Comparison of ENCODE assay signal across 23 mouse cellular contexts in the genomic region with DNA sequence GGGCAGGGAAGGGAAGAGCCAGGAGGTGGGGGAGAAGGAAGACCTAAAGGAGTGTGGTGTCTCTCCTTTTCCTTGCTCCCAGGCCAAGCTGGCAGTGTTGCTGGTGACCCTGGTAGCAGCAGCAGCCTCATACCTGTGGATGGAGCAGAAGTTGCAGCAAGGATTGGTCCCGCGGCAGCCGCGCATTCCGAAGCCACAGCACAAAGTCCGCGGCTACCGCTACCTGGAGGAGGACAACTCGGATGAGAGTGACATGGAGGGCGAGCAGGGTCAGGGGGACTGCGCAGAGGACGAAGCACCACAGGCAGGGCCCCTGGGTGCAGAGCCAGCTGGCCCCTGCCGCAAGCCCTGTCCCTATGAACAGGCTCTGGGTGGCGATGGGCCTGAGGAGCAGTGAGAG. TPM values are rescaled to one million over a fixed set of nuclear protein-coding genes. Genes with fewer than 3 reads are reported as not detected.
DNase-seq lines count a peak whose midpoint lies in the region; ATAC-seq and TF ChIP-seq lines count a peak whose summit lies in the region.
"Had no signal": no experiment of that assay in that cellular context is flagged by ENCODE, and none has a peak within 500 bp of the region (broad histone marks: within the 10 kb centered on the region; RNA-seq: fewer than 3 reads in every experiment).

No protein-coding gene starts in this region.

- 70% methylated on average over 14 of the region's 14 CpGs for WGBS in kidney, adult 2 months
- WGBS in kidney, embryonic 14.5 days: 68% methylated on average over 14 of the region's 14 CpGs
- 73% methylated on average over 14 of the region's 14 CpGs for WGBS in intestine, embryonic 15.5 days

- TF ChIP-seq POLR2A in kidney, adult 2 months (IDR thresholded peaks at IDR 0.05; ENCODE audit: low read depth, low read length): no peak
- TF ChIP-seq POLR2A in ES-Bruce4 (IDR thresholded peaks at IDR 0.05; ENCODE audit: insufficient read depth, low read length): no peak

- no peak for TF ChIP-seq EP300 in ES-Bruce4 (IDR thresholded peaks at IDR 0.05; ENCODE audit: insufficient read depth, low read depth, low read length)

- DNase-seq in kidney, adult 2 months: peak; percentile 67
- peak; percentile 44 to 68 for DNase-seq in kidney, postnatal 36 days
- no peak for DNase-seq in heart, postnatal 14 days
- DNase-seq: adrenal gland, postnatal 14 days; cerebellum, adult 18-20 months; cerebellum, adult 9-11 months; cerebellum, postnatal 36 days; forebrain, postnatal 0 days; gastrocnemius, postnatal 36 days; heart, adult 11 months; heart, postnatal 4 days had no signal

- H3K27ac ChIP-seq in kidney, adult 2 months (ENCODE audit: insufficient read depth, low read depth, low read length): peak overlapping the region; percentile 80
- no peak overlapping the region for H3K27ac ChIP-seq in kidney, embryonic 14.5 days (ENCODE audit: low read depth, low read length)
- no peak overlapping the region for H3K27ac ChIP-seq in ES-Bruce4 (ENCODE audit: insufficient read depth, low read length)
- no peak overlapping the region for H3K27ac ChIP-seq in intestine, embryonic 15.5 days
- H3K27ac ChIP-seq: embryonic facial prominence, embryonic 10.5 days; forebrain, embryonic 13.5 days; heart, embryonic 13.5 days; hindbrain, embryonic 13.5 days; hindbrain, postnatal 0 days had no signal

- no peak overlapping the region for H3K9ac ChIP-seq in kidney, embryonic 14.5 days (ENCODE audit: low read depth, low read length)
- 0 out of 2 replicates have a peak overlapping the region, but pooled peaks have one; percentile 21 for H3K9ac ChIP-seq in ES-Bruce4 (ENCODE audit: low read depth, poor library complexity, severe bottlenecking)
- H3K9ac ChIP-seq in intestine, embryonic 15.5 days: no peak overlapping the region
- H3K9ac ChIP-seq: forebrain, embryonic 13.5 days; forebrain, postnatal 0 days; heart, embryonic 13.5 days; hindbrain, embryonic 13.5 days had no signal

- no peaks in the 10 kb centered on the region for H3K9me3 ChIP-seq in kidney, embryonic 14.5 days (ENCODE audit: control insufficient read depth, low read length)
- no peaks in the 10 kb centered on the region for H3K9me3 ChIP-seq in E14TG2a.4 (ENCODE audit: low read length)
- H3K9me3 ChIP-seq in ES-Bruce4 (replicated peaks; ENCODE audit: control insufficient read depth, insufficient read depth, low read length, poor library complexity, severe bottlenecking): no peaks in the 10 kb centered on the region
- H3K9me3 ChIP-seq in intestine, embryonic 15.5 days: no peaks in the 10 kb centered on the region
- H3K9me3 ChIP-seq: embryonic facial prominence, embryonic 10.5 days; forebrain, embryonic 13.5 days; hindbrain, embryonic 13.5 days had no signal

- no peak overlapping the region for H3K4me3 ChIP-seq in kidney, adult 2 months (ENCODE audit: insufficient read depth, low read depth, low read length)
- no peak overlapping the region for H3K4me3 ChIP-seq in kidney, embryonic 14.5 days (ENCODE audit: low read length)
- H3K4me3 ChIP-seq in E14TG2a.4 (replicated peaks; ENCODE audit: low read length): peak overlapping the region; percentile 62
- peak overlapping the region; percentile 11 for H3K4me3 ChIP-seq in ES-Bruce4 (ENCODE audit: low read depth, low read length)
- no peak overlapping the region for H3K4me3 ChIP-seq in intestine, embryonic 15.5 days (replicated peaks)
- H3K4me3 ChIP-seq: embryonic facial prominence, embryonic 10.5 days; forebrain, embryonic 13.5 days; heart, embryonic 13.5 days; hindbrain, embryonic 13.5 days had no signal

- no peaks in the 10 kb centered on the region for H3K27me3 ChIP-seq in kidney, adult 2 months (replicated peaks; ENCODE audit: control insufficient read depth, insufficient read depth, low read length)
- H3K27me3 ChIP-seq in kidney, embryonic 14.5 days (ENCODE audit: control insufficient read depth, insufficient read depth, low read length): no peaks in the 10 kb centered on the region
- H3K27me3 ChIP-seq in E14TG2a.4 (ENCODE audit: insufficient read depth, low read length): peaks cover 7% of the 10 kb centered on the region
- H3K27me3 ChIP-seq in ES-Bruce4 (ENCODE audit: control insufficient read depth, insufficient read depth, low read length, poor library complexity, severe bottlenecking): no peaks in the 10 kb centered on the region
- no peaks in the 10 kb centered on the region for H3K27me3 ChIP-seq in intestine, embryonic 15.5 days (replicated peaks)

- no peak overlapping the region for H3K4me2 ChIP-seq in kidney, embryonic 14.5 days (replicated peaks; ENCODE audit: low read depth, low read length)
- H3K4me2 ChIP-seq in intestine, embryonic 15.5 days (replicated peaks): no peak overlapping the region
- H3K4me2 ChIP-seq: forebrain, embryonic 13.5 days; heart, embryonic 13.5 days; hindbrain, embryonic 13.5 days had no signal

- intact Hi-C loops in heart, postnatal 14 days (cut with DNase I): no loop called here

- no peaks in the 10 kb centered on the region for H3K36me3 ChIP-seq in kidney, adult 2 months (ENCODE audit: control insufficient read depth, insufficient read depth, low read length)
- H3K36me3 ChIP-seq in kidney, embryonic 14.5 days (ENCODE audit: control insufficient read depth, insufficient read depth, low read length): no peaks in the 10 kb centered on the region
- H3K36me3 ChIP-seq in E14TG2a.4 (ENCODE audit: insufficient read depth, low read length) (no peaks in the 10 kb centered on the region), ES-Bruce4 (ENCODE audit: control insufficient read depth, insufficient read depth, low read length, poor library complexity, severe bottlenecking) (no peaks in the 10 kb centered on the region)
- H3K36me3 ChIP-seq in intestine, embryonic 15.5 days: no peaks in the 10 kb centered on the region
- H3K36me3 ChIP-seq: embryonic facial prominence, embryonic 10.5 days; heart, embryonic 13.5 days; hindbrain, embryonic 13.5 days had no signal

- no peak for ATAC-seq in kidney, embryonic 14.5 days (ENCODE audit: low FRiP score, low TSS enrichment)
- ATAC-seq in intestine, embryonic 15.5 days: no peak
- ATAC-seq: activated CD4-positive, CD25-positive, alpha-beta regulatory T cell, adult 4 months; forebrain, embryonic 13.5 days; forebrain, postnatal 0 days; hindbrain, postnatal 0 days; Patski had no signal

- TF ChIP-seq CTCF in kidney, adult 2 months (conservative IDR thresholded peaks at IDR 0.05; ENCODE audit: insufficient read depth, insufficient read length, low read depth, low read length): no peak
- TF ChIP-seq CTCF in E14TG2a.4 (conservative IDR thresholded peaks at IDR 0.05; ENCODE audit: low read length) (no peak), ES-Bruce4 (IDR thresholded peaks at IDR 0.05; ENCODE audit: low read depth, low read length) (no peak)

- H3K4me1 ChIP-seq in kidney, adult 2 months (ENCODE audit: control insufficient read depth, insufficient read depth, low read length): peaks cover 23% of the 10 kb centered on the region
- no peaks in the 10 kb centered on the region for H3K4me1 ChIP-seq in kidney, embryonic 14.5 days (ENCODE audit: control insufficient read depth, insufficient read depth, low read length)
- peaks cover 37% of the 10 kb centered on the region for H3K4me1 ChIP-seq in E14TG2a.4 (replicated peaks; ENCODE audit: low read depth, low read length)
- H3K4me1 ChIP-seq in ES-Bruce4 (ENCODE audit: control insufficient read depth, insufficient read depth, low read length): peaks cover 2% of the 10 kb centered on the region
- 0 out of 2 replicates have a peak, but pooled peaks cover 3% of the 10 kb centered on the region for H3K4me1 ChIP-seq in intestine, embryonic 15.5 days (replicated peaks)
- H3K4me1 ChIP-seq: forebrain, embryonic 13.5 days; hindbrain, embryonic 13.5 days had no signal

RNA-seq across cellular contexts. Expression of a gene that starts 9.9 kb away (rescaled TPM):
- 4.7 and 9.2 TPM in 2 replicates for polyA plus RNA-seq in kidney, adult 2 months (2012; rRNA removed)
- not detected in 2 replicates for polyA plus RNA-seq in kidney, embryonic 14.5 days (2014; fragmentation: Nextera tagmentation; extraction: Ambion mirVana)
- polyA plus RNA-seq in ES-Bruce4 (2011; ENCODE audit: insufficient read depth, insufficient read length, low read depth, missing spikeins): not detected in 2 replicates
- under 1 TPM; 0.12 to 0.31 TPM for total RNA-seq in heart, postnatal 14 days (2021)
- polyA plus RNA-seq in intestine, embryonic 15.5 days (2015; fragmentation: Nextera tagmentation; extraction: Ambion mirVana): not detected in 2 replicates
- total RNA-seq: forebrain, postnatal 0 days; gastrocnemius, adult 18-20 months; gastrocnemius, postnatal 36 days; hindbrain, postnatal 0 days had no signal
- polyA plus RNA-seq: activated CD4-positive, CD25-positive, alpha-beta regulatory T cell, adult 4 months; embryonic facial prominence, embryonic 10.5 days; forebrain, embryonic 13.5 days; forebrain, postnatal 0 days; heart, embryonic 13.5 days; hindbrain, embryonic 13.5 days; hindbrain, postnatal 0 days had no signal

RNA-seq across cellular contexts. Expression of a gene that starts 13.6 kb away (rescaled TPM):
- 52.3 and 55.7 TPM in 2 replicates for polyA plus RNA-seq in kidney, adult 2 months (2012; rRNA removed)
- polyA plus RNA-seq in kidney, embryonic 14.5 days (2014; fragmentation: Nextera tagmentation; extraction: Ambion mirVana): 7.0 and 12.4 TPM in 2 replicates
- polyA plus RNA-seq in ES-Bruce4 (2011; ENCODE audit: insufficient read depth, insufficient read length, low read depth, missing spikeins): 12.1 and 13.5 TPM in 2 replicates
- total RNA-seq in heart, postnatal 14 days (2021): 10 to 100 TPM; 21.7 to 21.9 TPM
- polyA plus RNA-seq in intestine, embryonic 15.5 days (2015; fragmentation: Nextera tagmentation; extraction: Ambion mirVana): 20.2 and 21.8 TPM in 2 replicates
- polyA plus RNA-seq: Patski had no signal

RNA-seq across cellular contexts. Expression of a gene that starts 18.9 kb away (rescaled TPM):
- 17.4 and 19.4 TPM in 2 replicates for polyA plus RNA-seq in kidney, adult 2 months (2012; rRNA removed)
- 2.8 and 3.0 TPM in 2 replicates for polyA plus RNA-seq in kidney, embryonic 14.5 days (2014; fragmentation: Nextera tagmentation; extraction: Ambion mirVana)
- 0.66 and 0.96 TPM in 2 replicates for polyA plus RNA-seq in ES-Bruce4 (2011; ENCODE audit: insufficient read depth, insufficient read length, low read depth, missing spikeins)
- total RNA-seq in heart, postnatal 14 days (2021): 1 to 10 TPM; 2.6 to 3.2 TPM
- 2.3 and 2.4 TPM in 2 replicates for polyA plus RNA-seq in intestine, embryonic 15.5 days (2015; fragmentation: Nextera tagmentation; extraction: Ambion mirVana)

RNA-seq across cellular contexts. Expression of a gene that starts 23.6 kb away (rescaled TPM):
- 2.6 and 3.9 TPM in 2 replicates for polyA plus RNA-seq in kidney, adult 2 months (2012; rRNA removed)
- polyA plus RNA-seq in kidney, embryonic 14.5 days (2014; fragmentation: Nextera tagmentation; extraction: Ambion mirVana): 1.3 and 1.6 TPM in 2 replicates
- 1.3 and 1.4 TPM in 2 replicates for polyA plus RNA-seq in ES-Bruce4 (2011; ENCODE audit: insufficient read depth, insufficient read length, low read depth, missing spikeins)
- under 1 TPM; 0.57 to 0.59 TPM for total RNA-seq in heart, postnatal 14 days (2021)
- polyA plus RNA-seq in intestine, embryonic 15.5 days (2015; fragmentation: Nextera tagmentation; extraction: Ambion mirVana): 0.78 and 0.84 TPM in 2 replicates
- polyA plus RNA-seq: activated CD4-positive, CD25-positive, alpha-beta regulatory T cell, adult 4 months; forebrain, embryonic 13.5 days; heart, embryonic 13.5 days had no signal

RNA-seq across cellular contexts. Expression of a gene that starts 36.0 kb away (rescaled TPM):
- 678 and 742 TPM in 2 replicates for polyA plus RNA-seq in kidney, adult 2 months (2012; rRNA removed)
- polyA plus RNA-seq in kidney, embryonic 14.5 days (2014; fragmentation: Nextera tagmentation; extraction: Ambion mirVana): 397 and 412 TPM in 2 replicates
- polyA plus RNA-seq in ES-Bruce4 (2011; ENCODE audit: insufficient read depth, insufficient read length, low read depth, missing spikeins): 91.7 and 112 TPM in 2 replicates
- total RNA-seq in heart, postnatal 14 days (2021): 100 to 1,000 TPM; 438 to 441 TPM
- polyA plus RNA-seq in intestine, embryonic 15.5 days (2015; fragmentation: Nextera tagmentation; extraction: Ambion mirVana): 342 and 413 TPM in 2 replicates

Comparison
In these comparisons a context has a peak if more than half of its experiments do, and no peak if none do; other contexts are left out.
1. DNase-seq: peak in kidney, adult 2 months (single experiment) and kidney, postnatal 36 days (2 of 2); none in heart, postnatal 14 days (0 of 2).
2. H3K4me3 ChIP-seq: peak in E14TG2a.4 (single experiment) and ES-Bruce4 (single experiment); none in kidney, adult 2 months (single experiment), kidney, embryonic 14.5 days (single experiment) and intestine, embryonic 15.5 days (single experiment).